Comparison of ENCODE assay signal across 27 mouse cellular contexts in the genomic region with DNA sequence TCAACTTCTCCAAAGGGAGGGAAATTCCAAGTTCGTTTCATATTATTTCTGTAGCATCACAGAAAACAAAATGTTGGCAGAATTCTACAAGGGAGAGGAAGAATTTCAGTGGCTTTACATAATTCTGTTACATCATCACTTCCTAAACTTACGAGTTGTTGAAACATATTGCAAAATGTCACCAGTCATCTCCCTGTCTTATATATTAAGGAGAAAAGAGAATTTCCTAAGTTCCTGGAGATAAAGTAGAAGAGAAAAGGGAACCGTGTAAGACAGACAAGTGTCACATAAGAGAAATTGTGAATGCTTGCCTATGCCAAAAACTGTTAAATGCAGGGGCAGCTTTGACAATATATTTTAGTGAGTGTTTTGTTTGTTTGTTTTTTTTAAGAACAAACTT.
DNase-seq lines count a peak whose midpoint lies in the region; ATAC-seq and TF ChIP-seq lines count a peak whose summit lies in the region.
"Had no signal": no experiment of that assay in that cellular context is flagged by ENCODE, and none has a peak within 500 bp of the region (broad histone marks: within the 10 kb centered on the region; RNA-seq: fewer than 3 reads in every experiment).

No protein-coding gene starts in this region.

- no peak overlapping the region for H3K4me2 ChIP-seq in liver, postnatal 0 days (ENCODE audit: low read depth, low read length)
- no peak overlapping the region for H3K4me2 ChIP-seq in liver, embryonic 12.5 days
- no peak overlapping the region for H3K4me2 ChIP-seq in intestine, postnatal 0 days (replicated peaks; ENCODE audit: low read depth)
- H3K4me2 ChIP-seq in forebrain, embryonic 15.5 days (replicated peaks) = no peak overlapping the region
- H3K4me2 ChIP-seq: embryonic facial prominence, embryonic 12.5 days; embryonic facial prominence, embryonic 15.5 days; heart, embryonic 12.5 days; heart, embryonic 15.5 days; hindbrain, embryonic 13.5 days had no signal

- no peaks in the 10 kb centered on the region for H3K36me3 ChIP-seq in liver, postnatal 0 days (replicated peaks; ENCODE audit: insufficient read depth, low read length)
- no peaks in the 10 kb centered on the region for H3K36me3 ChIP-seq in liver, embryonic 12.5 days
- H3K36me3 ChIP-seq in intestine, postnatal 0 days (ENCODE audit: control insufficient read depth, insufficient read depth) = no peaks in the 10 kb centered on the region
- no peaks in the 10 kb centered on the region for H3K36me3 ChIP-seq in forebrain, embryonic 15.5 days
- H3K36me3 ChIP-seq: embryonic facial prominence, embryonic 12.5 days; embryonic facial prominence, embryonic 15.5 days; heart, embryonic 12.5 days; heart, embryonic 15.5 days; hindbrain, embryonic 10.5 days; hindbrain, embryonic 13.5 days had no signal

- no peak for TF ChIP-seq CTCF in liver, postnatal 0 days (IDR thresholded peaks at IDR 0.05; ENCODE audit: low read depth)
- no peak for TF ChIP-seq CTCF in intestine, postnatal 0 days (IDR thresholded peaks at IDR 0.05; ENCODE audit: low read depth)

- no peak for ATAC-seq in liver, postnatal 0 days
- no peak for ATAC-seq in liver, embryonic 12.5 days
- ATAC-seq in megakaryocyte, adult 5-6 weeks (ENCODE audit: poor library complexity, severe bottlenecking) = peak; percentile 72
- no peak for ATAC-seq in intestine, postnatal 0 days
- no peak for ATAC-seq in forebrain, embryonic 15.5 days (replicated peaks)
- ATAC-seq: activated CD4-positive, CD25-positive, alpha-beta regulatory T cell, adult 4 months; forebrain, embryonic 14.5 days; hindbrain, postnatal 0 days; inflammation-experienced regulatory T-cells, adult 6 months; intestine, embryonic 16.5 days had no signal

- DNase-seq in liver, postnatal 0 days = no peak
- DNase-seq in brain, adult 2 months (ENCODE audit: low read depth, low spot score) = peak; percentile 16
- DNase-seq: adrenal gland, adult 8-10 months; adrenal gland, postnatal 25 days; cerebellum, adult 18-20 months; cerebellum, adult 9-10 months; cerebellum, postnatal 14 days; gastrocnemius, adult 2 months; gastrocnemius, postnatal 14 days; heart, adult 18-20 months; heart, postnatal 10 days; heart, postnatal 36 days had no signal

- H3K27me3 ChIP-seq in liver, postnatal 0 days (ENCODE audit: insufficient read depth, low read length) = no peaks in the 10 kb centered on the region
- H3K27me3 ChIP-seq in liver, embryonic 12.5 days (replicated peaks) = no peaks in the 10 kb centered on the region
- no peaks in the 10 kb centered on the region for H3K27me3 ChIP-seq in intestine, postnatal 0 days (replicated peaks; ENCODE audit: control insufficient read depth, insufficient read depth, low read length)
- H3K27me3 ChIP-seq in forebrain, embryonic 15.5 days = no peaks in the 10 kb centered on the region
- H3K27me3 ChIP-seq: embryonic facial prominence, embryonic 12.5 days; embryonic facial prominence, embryonic 15.5 days; heart, embryonic 12.5 days; heart, embryonic 15.5 days; hindbrain, embryonic 13.5 days had no signal

- 36% methylated on average over 3 of the region's 3 CpGs for WGBS in liver, postnatal 0 days (ENCODE audit: insufficient replicate concordance)
- WGBS in liver, embryonic 12.5 days (ENCODE audit: insufficient replicate concordance) = 48% methylated on average over 3 of the region's 3 CpGs
- WGBS in intestine, postnatal 0 days = 73% methylated on average over 3 of the region's 3 CpGs
- 85% methylated on average over 3 of the region's 3 CpGs for WGBS in forebrain, embryonic 15.5 days

- no peaks in the 10 kb centered on the region for H3K4me1 ChIP-seq in liver, postnatal 0 days (ENCODE audit: insufficient read depth)
- no peaks in the 10 kb centered on the region for H3K4me1 ChIP-seq in liver, embryonic 12.5 days
- H3K4me1 ChIP-seq in intestine, postnatal 0 days (replicated peaks; ENCODE audit: control insufficient read depth, insufficient read depth, low read length) = no peaks in the 10 kb centered on the region
- H3K4me1 ChIP-seq in forebrain, embryonic 15.5 days = peaks cover 4% of the 10 kb centered on the region; the same call in 1 of the 2 replicates
- H3K4me1 ChIP-seq: embryonic facial prominence, embryonic 12.5 days; embryonic facial prominence, embryonic 15.5 days; heart, embryonic 12.5 days; heart, embryonic 15.5 days; hindbrain, embryonic 10.5 days had no signal

- H3K9ac ChIP-seq in liver, postnatal 0 days (replicated peaks) = no peak overlapping the region
- no peak overlapping the region for H3K9ac ChIP-seq in liver, embryonic 12.5 days
- H3K9ac ChIP-seq in intestine, postnatal 0 days (ENCODE audit: low read depth, low read length) = no peak overlapping the region
- H3K9ac ChIP-seq in forebrain, embryonic 15.5 days (replicated peaks) = no peak overlapping the region
- H3K9ac ChIP-seq: embryonic facial prominence, embryonic 12.5 days; embryonic facial prominence, embryonic 15.5 days; heart, embryonic 12.5 days; heart, embryonic 15.5 days; hindbrain, embryonic 13.5 days had no signal

- H3K9me3 ChIP-seq in liver, postnatal 0 days (ENCODE audit: low read length) = no peaks in the 10 kb centered on the region
- H3K9me3 ChIP-seq in liver, embryonic 12.5 days (replicated peaks) = no peaks in the 10 kb centered on the region
- no peaks in the 10 kb centered on the region for H3K9me3 ChIP-seq in intestine, postnatal 0 days (ENCODE audit: control insufficient read depth)
- H3K9me3 ChIP-seq in forebrain, embryonic 15.5 days = no peaks in the 10 kb centered on the region
- H3K9me3 ChIP-seq: embryonic facial prominence, embryonic 12.5 days; embryonic facial prominence, embryonic 15.5 days; heart, embryonic 15.5 days; hindbrain, embryonic 10.5 days; hindbrain, embryonic 13.5 days had no signal

- no peak overlapping the region for H3K4me3 ChIP-seq in liver, postnatal 0 days (ENCODE audit: low read depth, low read length)
- no peak overlapping the region for H3K4me3 ChIP-seq in liver, embryonic 12.5 days
- H3K4me3 ChIP-seq in intestine, postnatal 0 days (ENCODE audit: low read depth, low read length) = no peak overlapping the region
- no peak overlapping the region for H3K4me3 ChIP-seq in forebrain, embryonic 15.5 days
- H3K4me3 ChIP-seq: embryonic facial prominence, embryonic 12.5 days; embryonic facial prominence, embryonic 15.5 days; gastrocnemius, adult 2 months; heart, embryonic 12.5 days; heart, embryonic 15.5 days; hindbrain, embryonic 10.5 days; hindbrain, embryonic 13.5 days had no signal

- peak; percentile 26; the same call in 1 of the 2 replicates for TF ChIP-seq EP300 in liver, postnatal 0 days (IDR thresholded peaks at IDR 0.05; ENCODE audit: low read depth)

- no peak overlapping the region for H3K27ac ChIP-seq in liver, postnatal 0 days (ENCODE audit: low read depth)
- H3K27ac ChIP-seq in liver, embryonic 12.5 days = no peak overlapping the region
- H3K27ac ChIP-seq in intestine, postnatal 0 days (ENCODE audit: low read depth, low read length) = no peak overlapping the region
- no peak overlapping the region for H3K27ac ChIP-seq in forebrain, embryonic 15.5 days (replicated peaks)
- H3K27ac ChIP-seq: embryonic facial prominence, embryonic 12.5 days; embryonic facial prominence, embryonic 15.5 days; gastrocnemius, adult 2 months; heart, embryonic 15.5 days; hindbrain, embryonic 10.5 days; hindbrain, embryonic 13.5 days; hindbrain, postnatal 0 days had no signal
